Mouse (Mus musculus) gastrocnemius, postnatal 14 days (tissue): ENCODE measurements around the gene Ucn2. TPM values are rescaled to one million over a fixed set of nuclear protein-coding genes. Genes with fewer than 3 reads are reported as not detected.
A peak's percentile ranks its signal among the peaks of the same experiment; 100 is the strongest.

Experiments used
- DNase-seq: peaks from one replicate; pipeline ENCODE4 v3.0.0; 2021; ENCODE audit warnings: mixed read lengths
- intact Hi-C: fragments of 180-260 bp; cut with DNase I; formaldehyde crosslinking; loops from one replicate; pipeline ENCODE4 v1.15.1; 2025; ENCODE audit warnings: low total_unique reads
- microRNA-seq, 2 experiments: library from miRNA; unstranded; fragments of <30 nt; microRNA quantifications; one replicate each; pipeline ENCODE4 v1.2.0; 2021
- total RNA-seq, 2 experiments: library from RNA; stranded (reverse); gene quantifications; 2 replicates each; pipeline ENCODE4 v1.2.3; 2021

Gene Ucn2
- total RNA-seq, 2 experiments from 2014 or later: 0.40 to 0.53 TPM

DNA sequence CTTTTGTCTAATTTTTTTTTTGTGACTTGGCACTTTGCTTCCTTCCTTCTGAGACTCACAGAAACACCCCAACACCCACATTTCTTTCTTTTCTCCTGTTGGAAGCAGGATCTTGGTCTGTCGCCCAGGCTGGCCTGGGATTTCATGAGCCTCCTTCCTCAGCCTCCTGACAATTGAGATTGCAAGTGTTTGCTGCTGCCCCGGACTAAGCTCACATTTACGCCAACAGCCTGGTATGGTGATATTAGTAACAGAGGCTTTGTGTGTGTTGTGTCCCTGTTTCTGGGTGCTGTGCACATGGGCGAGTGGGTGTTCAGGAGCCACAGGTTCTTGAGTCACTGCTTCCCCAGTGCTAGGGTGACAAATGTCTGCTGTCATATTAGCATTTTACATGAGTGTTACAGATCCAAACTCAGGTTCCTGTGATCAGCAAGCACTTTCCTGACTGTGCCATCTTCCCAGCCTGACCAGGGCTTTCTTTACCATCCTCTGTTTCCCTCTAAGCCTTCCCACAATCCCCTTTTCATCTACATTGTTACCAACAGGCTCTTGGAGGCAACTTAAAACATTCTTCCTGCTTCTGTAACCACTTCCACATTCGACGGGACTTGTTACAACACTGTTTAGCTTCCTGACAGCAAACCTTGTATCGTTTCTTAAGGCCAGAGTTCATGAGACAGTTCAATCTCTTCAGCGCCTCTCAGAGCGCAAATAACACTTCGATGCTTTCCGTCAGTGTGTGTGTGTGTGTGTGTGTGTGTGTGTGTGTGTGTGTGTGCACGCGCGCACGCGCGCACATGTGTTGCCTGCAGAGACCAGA lies 37.3 kb downstream of the Ucn2 start:
- DNase-seq: no peak
- intact Hi-C loops: no loop called here

DNA sequence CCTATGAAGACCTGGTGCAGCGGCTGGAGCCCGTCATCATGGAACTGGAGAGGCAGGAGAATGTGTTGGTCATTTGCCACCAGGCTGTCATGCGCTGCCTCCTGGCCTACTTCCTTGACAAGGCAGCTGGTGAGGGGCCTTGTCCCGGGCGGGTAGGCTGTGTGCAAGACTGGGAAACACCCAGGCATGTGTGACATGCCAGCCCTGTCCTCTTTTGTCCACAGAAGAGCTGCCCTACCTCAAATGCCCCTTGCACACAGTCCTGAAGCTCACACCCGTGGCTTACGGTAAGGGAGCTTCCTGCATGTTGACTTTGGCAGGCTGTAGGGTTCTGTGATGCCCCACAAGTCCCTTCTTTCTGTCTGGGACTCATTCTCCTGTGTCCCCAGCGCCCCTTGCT lies 41.7 kb downstream of the Ucn2 start:
- DNase-seq: peak; percentile 50
- intact Hi-C loops: no loop called here

DNA sequence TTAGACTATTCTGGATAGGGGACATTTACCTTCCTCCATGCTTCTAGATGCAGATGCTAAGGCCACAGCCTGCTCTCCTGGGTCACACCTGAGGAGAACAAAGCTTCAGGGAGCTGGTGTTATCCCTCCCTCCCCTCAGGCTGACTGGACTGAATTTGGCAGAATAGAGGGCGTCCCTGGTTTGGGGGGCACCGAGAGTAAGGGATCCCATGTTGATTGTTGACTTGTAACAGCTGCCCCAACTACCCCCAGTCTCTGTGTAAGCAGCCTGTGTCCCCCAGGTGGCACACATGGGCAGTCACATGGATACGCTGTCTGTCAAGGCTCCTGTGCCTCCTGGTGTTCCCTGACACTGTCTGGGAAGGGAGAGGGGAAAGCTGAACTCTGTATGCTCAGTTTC lies 42.6 kb downstream of the Ucn2 start:
- DNase-seq: no peak
- intact Hi-C loops: no loop called here

DNA sequence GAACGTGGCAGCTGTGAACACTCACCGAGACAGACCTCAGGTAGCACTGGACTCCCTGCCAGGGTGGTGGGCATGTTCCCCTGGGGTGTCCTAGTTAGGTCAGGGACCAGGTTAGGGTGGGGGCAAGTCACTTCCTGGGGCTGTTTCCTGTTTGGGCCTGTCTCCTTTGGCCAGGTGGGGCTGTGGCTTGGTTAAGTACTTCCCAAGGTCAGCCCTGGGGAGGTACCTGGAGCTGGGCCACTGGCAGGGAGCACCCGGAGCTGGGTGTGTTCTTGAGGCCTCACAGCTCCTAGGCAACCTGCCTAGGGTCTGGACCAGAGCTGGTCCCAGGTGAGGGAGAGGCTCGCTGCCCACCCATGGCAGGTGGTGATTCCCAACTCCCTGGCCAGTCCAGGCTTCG lies 43.1 kb downstream of the Ucn2 start:
- intact Hi-C loops: no loop called here

DNA sequence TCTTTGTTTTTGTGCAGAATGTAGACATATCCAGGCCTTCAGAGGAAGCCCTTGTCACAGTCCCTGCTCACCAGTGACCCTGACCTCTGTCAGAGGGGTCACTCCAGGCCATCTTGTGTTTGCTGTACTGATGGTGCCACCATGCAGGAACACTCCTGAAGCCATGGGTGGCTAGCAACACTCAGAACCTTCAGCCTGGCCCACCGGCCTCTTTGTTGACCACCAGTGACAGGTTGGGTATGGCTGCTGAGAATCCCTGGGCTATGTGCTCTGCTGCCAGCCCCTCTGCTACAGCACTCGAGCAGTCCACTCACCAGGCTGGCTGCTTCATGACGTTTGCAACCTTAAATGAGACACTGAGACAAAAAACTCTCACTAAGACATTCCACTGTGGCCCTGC lies 44.5 kb downstream of the Ucn2 start:
- intact Hi-C loops: no loop called here
- no peak for DNase-seq

More for the DNA sequence above, 43.1 kb downstream of the Ucn2 start:
- DNase-seq: no peak

DNA sequence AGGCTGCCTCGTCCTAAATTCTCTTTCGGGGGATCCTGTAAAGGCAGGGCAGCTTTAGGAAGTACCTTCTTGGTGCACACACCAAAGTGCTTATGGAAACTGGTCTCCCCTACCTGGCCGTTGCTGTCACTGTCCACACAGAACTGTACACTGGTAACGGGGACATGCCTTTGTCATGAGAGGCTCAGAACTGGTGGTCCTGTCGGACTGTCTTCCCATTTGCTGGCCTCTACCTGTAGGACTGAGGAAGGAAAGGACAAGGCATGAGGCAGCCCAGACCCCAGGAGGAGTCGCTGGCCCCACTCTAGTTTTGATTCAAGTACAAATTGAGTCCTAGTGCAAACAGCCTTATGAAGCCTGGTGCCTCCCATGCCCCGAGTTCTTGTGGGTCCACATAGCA lies 45.2 kb downstream of the Ucn2 start:
- intact Hi-C loops: no loop called here
- DNase-seq: no peak

DNA sequence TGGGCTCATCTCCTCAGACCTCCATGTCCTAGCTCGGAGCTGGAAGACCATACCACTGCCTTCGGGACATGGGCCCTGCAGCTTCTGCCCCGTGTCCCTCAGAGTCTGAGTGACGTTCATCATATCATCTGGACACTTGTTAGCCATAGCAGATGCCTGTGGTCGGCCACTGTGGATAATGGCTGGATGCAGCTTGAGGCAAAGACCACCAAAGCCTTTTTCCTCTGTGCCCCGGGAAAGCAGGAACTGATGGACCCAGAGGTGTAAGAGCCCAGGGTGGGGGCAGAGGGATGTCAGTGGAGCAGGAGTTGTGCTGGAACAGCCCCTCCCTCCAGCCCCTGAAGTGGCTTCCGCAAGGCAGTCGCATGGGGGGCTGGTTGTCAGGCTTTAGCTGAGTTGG lies 45.9 kb downstream of the Ucn2 start:
- no peak for DNase-seq
- intact Hi-C loops: no loop called here

DNA sequence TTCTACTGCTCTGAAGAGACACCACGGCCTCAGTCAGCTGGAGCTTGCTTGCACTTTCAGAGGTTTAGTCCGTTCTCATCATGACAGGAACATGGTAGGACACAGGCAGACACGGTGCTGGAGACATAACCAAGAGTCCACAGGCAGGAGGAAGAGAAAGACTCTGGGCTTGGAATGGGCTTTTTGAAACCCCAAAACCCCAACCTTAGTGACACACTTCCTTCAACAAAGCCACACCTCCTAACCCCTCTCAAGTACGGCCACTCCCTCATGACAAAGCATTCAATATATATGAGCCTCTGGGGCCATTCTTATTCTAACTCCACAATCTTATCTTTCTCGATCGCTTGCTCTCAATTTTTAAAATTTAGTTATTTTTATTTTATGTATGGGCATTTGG lies 46.6 kb downstream of the Ucn2 start:
- no peak for DNase-seq

More for the DNA sequence above, 46.6 kb downstream of the Ucn2 start:
- intact Hi-C loops: no loop called here

Small RNA genes within 50 kb of the gene (microRNA-seq; reads per million reads assigned to microRNA genes)
- 0 reads per million in 2 experiments for gene Mir711

Other genes with a start within 250 kb of the Ucn2 start
- 10 to 100 TPM; 24.3 to 24.4 TPM for gene Ip6k2, start 202.2 kb upstream of the Ucn2 start, total RNA-seq
- gene Nckipsd, start 177.6 kb upstream of the Ucn2 start, total RNA-seq: 1 to 10 TPM; 3.5 to 4.5 TPM
- gene Celsr3, start 159.7 kb upstream of the Ucn2 start, total RNA-seq: under 1 TPM; 0.18 to 0.24 TPM
- 10 to 100 TPM; 13.0 to 13.8 TPM for gene Slc26a6, start 132.7 kb upstream of the Ucn2 start, total RNA-seq
- not detected for gene Tmem89, start 71.4 kb upstream of the Ucn2 start, total RNA-seq
- gene Uqcrc1, start 49.4 kb upstream of the Ucn2 start, total RNA-seq: 1,000 to 10,000 TPM in 1 of 2 experiments, 100 to 1,000 TPM in 1; 899 to 1,084 TPM
- gene Col7a1, start 32.4 kb upstream of the Ucn2 start, total RNA-seq: 1 to 10 TPM; 2.7 to 3.7 TPM
- gene Pfkfb4, start 5.8 kb downstream of the Ucn2 start, total RNA-seq: 10 to 100 TPM; 31.0 to 31.6 TPM
- gene Shisa5, start 52.6 kb downstream of the Ucn2 start, total RNA-seq: 10 to 100 TPM; 24.4 to 26.3 TPM
- 10 to 100 TPM; 10.7 to 11.4 TPM for gene Trex1, start 73.7 kb downstream of the Ucn2 start, total RNA-seq
- 1 to 10 TPM; 7.4 to 7.5 TPM for gene Atrip, start 88.1 kb downstream of the Ucn2 start, total RNA-seq
- gene Ccdc51, start 96.5 kb downstream of the Ucn2 start, total RNA-seq: 1 to 10 TPM; 7.3 to 7.8 TPM
- gene Tma7, start 96.6 kb downstream of the Ucn2 start, total RNA-seq: 100 to 1,000 TPM; 184 to 190 TPM
- 1 to 10 TPM; 2.1 to 3.8 TPM for gene Plxnb1, start 109.4 kb downstream of the Ucn2 start, total RNA-seq
- not detected for gene Fbxw21, start 176.0 kb downstream of the Ucn2 start, total RNA-seq
- gene Fbxw13, start 210.0 kb downstream of the Ucn2 start, total RNA-seq: not detected
- gene Fbxw20, start 248.7 kb downstream of the Ucn2 start, total RNA-seq: not detected